Mouse (Mus musculus) cortical plate, adult 2 months (tissue): ENCODE measurements around the gene Jagn1.

Experiments
- CTCF ChIP-seq: fragments of 200-500 bp; IDR thresholded peaks from 2 replicates; pipeline ENCODE4 v1.5.1; 2011; ENCODE audit warnings: mild to moderate bottlenecking, control low read depth, low read length; ENCODE audit not compliant: insufficient read depth; ENCODE audit errors: extremely low read depth
- POLR2A ChIP-seq: fragments of 200-500 bp; IDR thresholded peaks from 2 replicates; pipeline ENCODE4 v1.6.1; 2011; ENCODE audit warnings: mild to moderate bottlenecking, low read length, control low read depth; ENCODE audit not compliant: insufficient read depth; ENCODE audit errors: extremely low read depth

GRCm38 (mm10) chr6:113441147-113441680 is 1.2 kb upstream of the Jagn1 start:
- TF ChIP-seq CTCF (peak; percentile 84), POLR2A (no peak)
